Mouse (Mus musculus): Measurements from ENCODE around the gene Pepd.

Gene Pepd

DNA sequence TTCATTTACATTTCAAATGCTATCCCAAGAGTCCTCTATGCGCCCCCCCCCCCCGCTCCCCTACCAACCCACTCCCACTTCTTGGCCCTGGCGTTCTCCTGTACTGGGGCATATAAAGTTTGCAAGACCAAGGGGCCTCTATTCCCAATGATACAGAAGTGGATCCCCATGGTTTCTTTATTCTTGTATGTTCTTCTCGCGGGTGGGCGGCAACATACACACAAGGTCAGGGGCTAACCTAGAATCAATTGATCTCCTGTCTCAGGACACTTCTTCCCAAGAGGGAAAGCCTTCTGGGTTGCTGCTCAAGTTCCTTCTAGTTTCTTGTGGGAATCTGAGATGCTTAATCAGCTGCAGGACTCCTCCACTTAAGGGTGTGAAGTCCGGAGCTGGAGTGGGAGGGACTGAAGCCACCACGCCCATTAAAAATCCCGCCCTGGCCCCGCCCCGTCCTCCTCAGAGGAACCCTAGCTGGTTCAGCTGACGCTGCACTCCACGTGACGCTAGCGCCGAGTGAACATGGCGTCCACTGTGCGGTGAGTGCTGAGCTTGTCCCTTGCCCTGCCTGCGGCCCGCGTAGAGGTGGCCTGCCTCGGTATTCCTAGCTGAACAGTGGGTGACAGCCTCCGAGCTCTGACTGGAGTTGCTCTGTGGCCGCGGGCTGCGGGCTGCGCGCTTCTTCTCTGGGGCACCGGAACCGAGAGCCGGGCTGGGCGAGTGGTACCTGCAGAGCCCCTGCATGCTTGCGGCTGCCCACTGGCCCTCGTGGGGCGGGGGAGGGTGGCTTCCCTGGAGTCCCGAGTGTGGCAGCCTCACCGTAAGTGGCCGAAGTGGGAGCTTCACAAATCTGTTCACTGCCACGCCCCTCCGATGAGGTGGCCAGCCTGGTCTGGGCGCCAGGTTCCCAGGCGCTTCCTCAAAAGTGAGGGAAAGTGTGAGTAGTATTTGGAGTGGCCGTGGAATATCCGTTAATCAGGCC is at the start of gene Pepd:
Gene Pepd (plus strand): TSS at position 461 of the 979 bp plus-strand sequence.
- peak; percentile 52 to 54 for DNase-seq (ENCODE audit: low spot score in 2 of 2)

DNA sequence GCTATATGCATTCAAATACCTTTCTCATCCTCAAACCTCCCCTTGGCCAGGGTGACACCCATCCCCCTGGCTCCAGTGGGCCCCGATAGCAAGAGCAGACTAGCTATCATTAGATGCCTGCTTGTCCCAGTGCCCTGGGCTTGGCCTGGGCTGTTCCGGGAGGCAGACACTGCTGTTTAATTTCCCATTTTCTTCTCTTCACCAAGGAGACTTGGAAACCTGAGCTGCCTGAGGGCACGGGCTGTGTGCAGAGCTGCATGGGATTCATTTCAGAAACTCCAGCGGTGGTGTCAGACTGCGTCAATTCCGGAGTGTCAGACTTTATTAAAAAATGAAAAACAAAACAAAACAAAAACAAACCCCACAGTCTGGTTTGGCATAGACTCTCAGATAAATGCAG is 44.9 kb upstream of the Pepd start:
- no peak for DNase-seq (ENCODE audit: low spot score in 2 of 2)

- DNase-seq (ENCODE audit: low spot score in 2 of 2) = no peak
Measured at GRCm38 (mm10) chr7:34869693-34870092, 42.5 kb upstream of the Pepd start.

DNA sequence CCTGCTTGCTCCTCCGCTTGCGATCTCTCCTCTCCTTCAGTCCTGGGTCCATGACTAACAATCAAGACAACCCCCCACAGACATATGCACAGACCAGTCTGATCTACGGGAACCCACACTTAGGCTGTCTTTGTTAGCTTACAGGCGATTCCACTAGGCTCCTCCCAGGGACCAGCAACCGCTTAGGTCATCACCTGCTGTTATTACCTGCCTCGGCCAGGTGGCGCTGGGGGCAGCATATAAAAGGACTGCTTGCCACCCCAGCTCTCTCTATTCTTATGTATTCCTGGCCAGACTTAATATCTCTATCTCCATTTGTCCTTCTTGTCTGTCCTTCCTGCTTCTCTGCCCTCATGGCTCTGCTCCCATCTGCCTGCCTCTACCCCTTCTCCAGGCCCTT is 35.4 kb upstream of the Pepd start:
- no peak for DNase-seq (ENCODE audit: low spot score in 2 of 2)

DNA sequence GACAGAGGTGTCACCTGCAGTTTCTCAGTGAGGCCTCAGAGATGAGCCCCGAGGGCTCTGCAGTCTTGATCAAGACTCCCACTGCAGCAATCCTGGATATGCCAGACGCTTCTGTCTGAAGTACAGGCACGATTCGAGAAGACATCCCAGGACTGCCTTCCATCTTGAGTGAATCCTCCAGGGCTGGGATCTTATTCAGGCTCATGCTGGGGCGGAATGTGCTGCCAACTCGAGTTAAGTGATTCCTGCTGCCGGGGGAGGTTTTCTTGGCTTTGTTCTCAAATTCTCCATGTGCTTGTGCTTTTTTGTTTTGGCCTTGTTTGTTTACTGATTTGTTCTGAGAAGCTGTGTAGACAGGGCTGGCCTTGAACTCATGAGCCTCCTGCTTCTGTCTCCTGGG is 34.4 kb upstream of the Pepd start:
- no peak for DNase-seq (ENCODE audit: low spot score in 2 of 2)

DNA sequence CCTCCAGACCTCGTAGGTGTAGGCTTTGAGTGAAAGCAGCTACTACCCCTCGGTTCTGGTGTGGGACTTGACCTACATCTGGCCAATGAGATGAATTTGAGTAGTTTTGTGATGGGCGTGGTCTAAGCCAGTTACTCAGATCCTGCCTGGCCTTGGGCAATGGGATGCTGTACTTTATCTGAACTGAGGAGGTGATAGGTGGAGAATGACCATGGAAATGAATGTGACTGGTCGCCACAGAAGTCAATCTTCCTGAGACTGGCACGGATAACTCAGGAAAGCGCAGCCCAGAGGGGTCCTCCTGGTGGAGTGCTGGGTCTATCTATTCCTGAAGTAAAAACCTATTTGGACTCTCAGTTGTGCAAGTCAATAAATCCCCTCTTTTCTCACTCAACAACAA is 23.7 kb upstream of the Pepd start:
- DNase-seq (ENCODE audit: low spot score in 2 of 2) = no peak

- no peak for DNase-seq (ENCODE audit: low spot score in 2 of 2)
Measured at GRCm38 (mm10) chr7:34888891-34889290, 23.3 kb upstream of the Pepd start.

DNA sequence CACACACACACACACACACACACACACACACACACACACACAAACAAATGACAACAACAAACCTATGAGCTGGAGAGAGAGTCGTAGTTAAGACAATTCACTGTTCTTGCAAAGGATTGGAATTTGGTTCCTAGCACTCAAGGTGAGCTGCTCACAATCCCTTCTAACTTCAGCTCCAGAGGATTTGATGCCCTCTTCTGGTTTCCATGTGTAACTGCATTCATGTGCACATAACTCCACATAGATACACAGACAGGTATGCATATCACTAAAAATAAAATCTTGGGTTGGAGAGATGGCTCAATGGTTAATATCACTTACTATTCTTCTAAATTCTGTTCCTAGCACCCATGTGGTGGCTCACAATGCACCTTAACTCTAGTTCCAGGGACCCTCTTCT is 19.3 kb upstream of the Pepd start:
- no peak for DNase-seq (ENCODE audit: low spot score in 2 of 2)

- DNase-seq (ENCODE audit: low spot score in 2 of 2) = no peak
Measured at GRCm38 (mm10) chr7:34896461-34896860, 15.7 kb upstream of the Pepd start.

GRCm38 (mm10) chr7:34897058-34897457 is 15.1 kb upstream of the Pepd start:
- no peak for DNase-seq (ENCODE audit: low spot score in 2 of 2)

GRCm38 (mm10) chr7:34910096-34911066 is 1.8 kb upstream of the Pepd start:
- peak; percentile 45 for DNase-seq (ENCODE audit: low spot score in 2 of 2)

DNA sequence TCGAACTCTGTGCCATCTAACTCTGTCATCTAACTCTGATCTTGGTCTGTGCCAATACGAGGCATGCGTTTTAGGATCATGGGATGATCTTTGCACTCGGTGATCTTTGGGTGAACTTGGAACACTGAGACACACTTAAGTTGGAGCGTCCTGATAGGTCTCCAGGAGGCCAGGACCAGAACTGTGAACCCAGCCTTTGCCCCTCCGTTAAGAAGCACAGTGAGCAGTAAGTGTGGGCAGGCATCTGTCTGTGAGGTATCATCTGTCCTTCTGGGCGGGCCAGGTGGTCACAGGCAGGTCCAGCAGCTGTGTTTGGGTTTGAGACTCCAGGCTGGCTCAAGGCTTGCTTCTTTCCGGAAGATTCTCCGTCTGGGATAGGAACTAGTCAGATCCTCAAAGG is 1.8 kb downstream of the Pepd start:
- no peak for DNase-seq (ENCODE audit: low spot score in 2 of 2)

GRCm38 (mm10) chr7:34915555-34915954 is 3.4 kb downstream of the Pepd start:
- no peak for DNase-seq (ENCODE audit: low spot score in 2 of 2)

GRCm38 (mm10) chr7:34917558-34917957 is 5.4 kb downstream of the Pepd start:
- DNase-seq (ENCODE audit: low spot score in 2 of 2) = no peak

DNA sequence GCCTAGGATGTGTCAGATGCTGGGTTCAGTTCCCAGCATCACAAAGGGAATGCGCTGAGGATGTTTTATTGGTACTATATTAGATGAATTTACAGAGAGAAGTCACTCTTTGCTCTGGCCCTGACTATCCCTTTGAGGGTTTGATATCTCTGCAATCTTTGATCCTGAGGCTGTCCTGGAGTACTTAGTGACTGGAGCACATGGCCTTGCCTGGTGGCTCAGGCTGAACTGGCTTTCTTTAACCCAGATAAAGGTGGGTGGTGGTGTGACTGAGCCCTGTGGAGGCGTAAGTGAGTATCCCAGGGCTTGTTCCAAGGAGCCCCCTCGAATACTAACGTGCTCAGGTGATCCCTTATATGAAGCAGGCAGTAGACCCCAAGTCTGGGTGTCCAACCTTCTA is 5.8 kb downstream of the Pepd start:
- no peak for DNase-seq (ENCODE audit: low spot score in 2 of 2)

DNA sequence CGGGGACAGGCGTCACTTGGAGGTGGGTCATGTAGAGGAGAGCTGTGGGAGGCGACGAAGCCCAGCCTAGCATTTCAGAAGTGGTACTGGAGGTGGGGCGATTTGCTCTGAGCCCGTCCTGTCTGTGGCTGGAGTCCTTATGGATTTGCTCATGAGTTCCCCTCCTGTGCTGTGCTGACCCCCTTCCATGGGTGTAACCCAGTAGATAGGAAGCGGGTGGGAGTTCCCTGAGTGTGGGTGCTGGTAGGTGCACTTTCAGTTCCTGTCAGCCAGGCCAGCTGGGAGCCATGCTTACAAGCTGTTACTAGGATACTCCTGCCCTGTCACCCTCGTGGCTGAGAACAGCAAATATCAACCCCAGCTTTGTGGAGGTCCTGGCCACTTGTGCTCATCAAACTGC is 6.2 kb downstream of the Pepd start:
- no peak for DNase-seq (ENCODE audit: low spot score in 2 of 2)

- no peak for DNase-seq (ENCODE audit: low spot score in 2 of 2)
Measured at GRCm38 (mm10) chr7:34919054-34919453, 6.9 kb downstream of the Pepd start.

- peak in 1 of 2 experiments; percentile 30 for DNase-seq (ENCODE audit: low spot score in 2 of 2)
Measured at GRCm38 (mm10) chr7:34919809-34920208, 7.6 kb downstream of the Pepd start.

DNA sequence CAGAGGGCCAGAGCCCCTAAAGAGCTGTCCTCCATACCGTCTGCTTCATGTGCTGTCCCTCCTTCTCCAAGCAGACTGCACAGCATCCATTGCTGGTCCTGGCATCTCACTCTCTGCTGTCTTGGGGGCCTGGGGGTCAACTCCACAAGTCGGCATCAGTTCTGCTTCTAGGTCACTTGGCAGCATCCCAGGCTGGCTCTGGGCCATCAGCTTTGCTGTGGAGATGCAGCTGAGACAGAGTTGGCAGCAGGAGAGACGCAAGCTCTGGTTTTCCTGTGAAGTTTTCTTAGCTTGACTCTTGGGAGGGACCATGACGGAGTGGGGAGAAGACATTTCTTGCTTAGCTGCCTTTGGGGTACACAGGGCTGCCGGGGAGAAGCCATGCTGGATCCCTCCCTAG is 13.0 kb downstream of the Pepd start:
- DNase-seq (ENCODE audit: low spot score in 2 of 2) = no peak

GRCm38 (mm10) chr7:34925956-34926355 is 13.8 kb downstream of the Pepd start:
- no peak for DNase-seq (ENCODE audit: low spot score in 2 of 2)

DNA sequence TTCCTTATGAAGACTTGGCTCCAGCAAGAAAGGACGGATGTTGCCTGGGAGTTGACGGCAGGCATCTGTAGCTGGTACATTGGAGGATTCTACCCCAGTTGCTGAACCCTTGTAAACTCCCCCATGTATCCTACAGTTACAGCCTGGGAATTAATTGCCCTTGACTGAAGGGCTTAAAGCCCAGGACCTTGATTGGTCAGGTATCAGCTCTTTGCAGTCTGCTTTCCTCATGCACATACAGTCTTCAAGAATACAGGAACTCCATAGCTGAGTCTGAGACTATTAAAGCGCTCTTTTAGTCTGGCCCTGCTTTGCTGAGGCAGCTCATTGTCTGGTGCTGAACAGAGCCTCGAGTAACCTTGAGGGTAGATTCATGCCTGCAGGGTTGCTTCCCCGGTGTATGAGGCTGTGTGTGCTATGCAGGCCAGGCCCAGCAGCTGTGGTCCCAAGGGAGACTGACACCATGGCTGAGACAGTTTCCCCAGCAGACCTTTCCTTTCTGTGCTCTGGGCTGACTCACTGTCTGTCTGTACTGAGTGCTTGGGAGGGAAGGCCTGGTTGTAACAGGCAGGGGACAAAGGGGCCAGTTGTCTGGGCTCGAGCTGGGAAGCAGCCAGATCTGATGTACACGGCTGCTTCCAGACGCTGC is 17.6 kb downstream of the Pepd start:
- DNase-seq (ENCODE audit: low spot score in 2 of 2) = no peak

DNA sequence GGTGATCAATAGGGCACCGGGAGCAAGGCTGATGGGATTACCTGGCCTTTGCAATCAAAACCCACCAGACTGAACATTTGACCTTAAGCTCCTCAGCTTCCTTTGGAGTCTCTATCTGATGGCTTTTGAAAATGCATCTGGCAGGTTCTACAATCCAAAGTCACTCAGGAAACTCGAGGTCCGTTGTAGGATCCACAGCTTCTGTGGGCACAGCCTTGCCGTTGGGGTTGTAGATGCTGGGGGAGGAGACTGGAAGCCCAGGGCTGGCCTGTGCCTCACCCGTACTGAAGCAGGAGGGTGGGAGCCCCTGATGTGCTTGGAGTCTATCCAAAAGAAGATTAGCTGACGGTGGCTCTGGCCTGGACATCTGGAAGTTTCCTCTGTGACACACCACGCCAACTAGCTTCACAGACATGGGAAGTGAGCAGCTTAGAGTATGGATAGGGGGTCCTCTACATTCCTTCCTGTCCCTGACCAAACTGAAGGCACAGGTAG is 18.1 kb downstream of the Pepd start:
- DNase-seq (ENCODE audit: low spot score in 2 of 2) = no peak

Measured in thymus, postnatal 10 days (tissue).